14 mouse cellular contexts compared by ENCODE assay signal in the genomic region with DNA sequence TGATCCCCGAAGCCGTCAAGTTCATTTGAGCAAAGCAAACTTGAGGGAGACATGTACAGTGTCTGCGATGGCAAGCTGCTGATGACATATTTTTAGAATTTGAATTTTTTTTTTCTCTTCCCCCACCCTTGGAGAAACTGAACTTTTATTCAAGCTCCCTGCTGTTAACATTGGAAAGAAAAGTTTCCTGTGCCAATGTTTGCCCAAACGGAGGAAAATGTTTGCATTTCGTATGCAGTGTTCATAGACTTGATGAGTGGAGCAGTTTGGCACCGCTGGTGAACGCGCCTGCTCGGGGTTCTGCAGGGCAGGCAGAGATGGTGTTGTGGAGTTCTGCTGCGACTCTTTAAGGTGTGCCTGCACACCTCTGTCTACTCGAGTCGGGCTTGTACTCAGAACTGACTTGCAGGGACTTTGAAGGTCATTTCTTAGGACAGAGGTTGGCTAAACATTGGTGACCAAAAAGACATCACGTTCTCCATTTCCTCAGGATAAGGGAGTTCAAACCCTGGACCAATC.
"Had no signal": no experiment of that assay in that cellular context is flagged by ENCODE, and none has a peak within 500 bp of the region (broad histone marks: within the 10 kb centered on the region; RNA-seq: fewer than 3 reads in every experiment).

No protein-coding gene starts in this region.

- H3K4me1 ChIP-seq: stomach, embryonic 15.5 days had no signal

- H3K36me3 ChIP-seq: limb, embryonic 13.5 days; midbrain, embryonic 12.5 days; neural tube, embryonic 13.5 days; stomach, embryonic 15.5 days had no signal

- H3K9me3 ChIP-seq: limb, embryonic 13.5 days; midbrain, embryonic 12.5 days; neural tube, embryonic 13.5 days; stomach, embryonic 15.5 days had no signal

- H3K27me3 ChIP-seq: midbrain, embryonic 12.5 days; neural tube, embryonic 13.5 days; stomach, embryonic 15.5 days had no signal

- ATAC-seq: intestine, postnatal 0 days; midbrain, embryonic 16.5 days had no signal

- H3K27ac ChIP-seq: kidney, postnatal 0 days; limb, embryonic 13.5 days; midbrain, embryonic 12.5 days; neural tube, embryonic 13.5 days; stomach, embryonic 15.5 days had no signal

- DNase-seq: kidney, adult 9 months; kidney, postnatal 36 days; left cerebral cortex, postnatal 4 days; retina, postnatal 1 day; right cerebral cortex, postnatal 14 days; thymus, postnatal 36 days had no signal

- H3K4me2 ChIP-seq: liver, embryonic 11.5 days; midbrain, embryonic 12.5 days; neural tube, embryonic 13.5 days; stomach, embryonic 15.5 days had no signal

- H3K4me3 ChIP-seq: limb, embryonic 13.5 days; midbrain, embryonic 12.5 days; neural tube, embryonic 13.5 days; stomach, embryonic 15.5 days had no signal

- H3K9ac ChIP-seq: limb, embryonic 13.5 days; midbrain, embryonic 12.5 days; neural tube, embryonic 13.5 days; stomach, embryonic 15.5 days had no signal
